Mouse (Mus musculus): ENCODE results near the gene Dtnb. TPM values are rescaled to one million over a fixed set of nuclear protein-coding genes. Genes with fewer than 3 reads are reported as not detected.

Dtnb gene
- polyA plus RNA-seq, 1 experiment from 2014 or later = 110 TPM

DNA sequence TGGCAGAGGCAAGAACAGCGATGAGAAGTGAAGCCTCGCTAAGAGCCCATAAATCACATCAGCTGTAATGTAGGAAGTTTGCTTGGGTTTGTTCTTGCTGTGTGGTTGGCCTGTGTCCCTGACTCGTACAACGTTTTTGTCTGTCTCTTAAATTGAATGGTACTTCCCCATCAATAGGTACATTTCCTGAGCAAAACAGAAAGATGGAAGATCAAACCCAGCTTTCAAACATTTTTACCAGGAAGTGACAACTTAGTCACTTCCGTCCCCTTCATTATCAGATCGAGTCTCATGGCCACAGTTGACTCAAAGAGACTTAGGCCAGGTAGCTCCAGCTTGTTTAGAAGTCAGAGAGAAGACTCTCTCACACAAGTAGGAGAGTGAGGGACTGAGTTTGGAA is 183.3 kb downstream of the Dtnb start:
- POLR2A ChIA-PET = no interaction called here
- ATAC-seq = no peak
- no peak for DNase-seq (ENCODE audit: low read depth, low spot score)
- CTCF ChIA-PET = interaction anchor here (1.5 kb wide), 1 partner anchor 17 kb away, joined by 4 read pairs; no protein-coding TSS in a partner anchor
- no peak for TF ChIP-seq CTCF (IDR thresholded peaks at IDR 0.05)
- in situ Hi-C loops (cut with MboI; ENCODE audit: low pct_unique_long_range_greater_than_20kb) = no loop called here
- no peaks in the 10 kb centered on the region for H3K27me3 ChIP-seq

DNA sequence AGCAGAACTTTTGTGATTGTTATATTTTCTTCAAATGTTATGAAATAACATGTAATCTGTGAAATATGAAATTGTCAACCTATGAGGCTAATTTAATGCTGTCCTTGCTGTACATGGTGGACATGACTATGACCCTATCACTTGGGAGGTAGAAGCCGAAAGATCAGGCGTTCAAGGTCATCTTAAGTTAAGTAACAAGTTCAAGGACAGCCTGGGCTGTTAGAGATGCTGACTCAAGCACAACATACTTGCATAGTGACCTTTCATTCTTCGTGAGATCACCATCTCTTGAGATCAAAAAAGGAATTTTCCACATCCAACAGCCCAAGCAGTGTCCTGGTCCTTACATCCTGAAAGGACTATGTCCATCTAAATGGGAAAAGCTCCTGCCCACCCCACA is 184.0 kb downstream of the Dtnb start:
- ChIA-PET CTCF (interaction anchor here (1.5 kb wide), 2 partner anchors 18 to 36 kb away, joined by 4 read pairs; no protein-coding TSS in a partner anchor), POLR2A (no interaction called here)
- DNase-seq (ENCODE audit: low read depth, low spot score) (no peak), ATAC-seq (no peak)
- TF ChIP-seq CTCF (IDR thresholded peaks at IDR 0.05) = no peak
- H3K27me3 ChIP-seq = no peaks in the 10 kb centered on the region
- in situ Hi-C loops (cut with MboI; ENCODE audit: low pct_unique_long_range_greater_than_20kb) = no loop called here

DNA sequence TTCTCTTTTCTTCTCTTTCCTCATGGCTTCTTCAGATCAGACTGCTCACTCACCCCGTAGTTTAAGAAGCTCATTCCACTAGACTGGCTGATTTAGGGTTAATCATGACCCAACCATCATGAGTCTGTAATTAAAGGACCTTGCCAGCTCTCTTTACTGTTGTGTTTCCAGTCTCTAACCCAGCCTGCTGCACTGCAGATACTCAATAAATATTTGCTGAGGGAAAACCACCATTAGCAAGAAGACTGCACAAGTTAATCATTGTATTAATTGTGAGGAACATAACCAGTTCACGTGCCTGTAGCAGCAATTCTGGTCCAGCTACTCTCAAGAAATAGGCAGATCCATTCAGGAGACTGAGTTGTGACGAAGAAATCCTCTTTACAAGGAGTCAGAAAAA is 185.9 kb downstream of the Dtnb start:
- ATAC-seq = no peak
- CTCF ChIA-PET = no interaction called here
- H3K27me3 ChIP-seq = no peaks in the 10 kb centered on the region
- POLR2A ChIA-PET = interaction anchor here (0.7 kb wide), 1 partner anchor 21 kb away, joined by 5 read pairs; no protein-coding TSS in a partner anchor
- no peak for TF ChIP-seq CTCF (IDR thresholded peaks at IDR 0.05)
- DNase-seq (ENCODE audit: low read depth, low spot score) = no peak
- in situ Hi-C loops (cut with MboI; ENCODE audit: low pct_unique_long_range_greater_than_20kb) = no loop called here

DNA sequence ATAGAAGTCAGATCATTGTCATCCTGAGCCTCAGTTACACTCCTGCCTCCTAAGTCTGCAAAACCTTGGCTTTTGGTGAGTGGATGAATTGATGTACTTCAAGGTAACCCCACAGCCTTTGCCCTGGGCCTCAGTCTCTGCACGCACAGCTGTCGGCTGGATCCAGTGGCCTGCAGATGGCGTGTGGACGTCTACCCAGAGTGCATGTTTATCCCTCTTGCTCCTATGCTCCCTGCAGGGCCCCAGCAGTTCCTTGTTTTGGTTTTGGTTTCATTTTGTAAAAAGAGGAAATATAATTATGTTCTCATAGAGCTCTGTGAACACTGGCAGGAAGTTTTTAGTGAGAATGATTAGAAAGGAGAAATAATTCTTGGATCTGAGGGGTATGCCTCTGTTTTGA is 187.2 kb downstream of the Dtnb start:
- in situ Hi-C loops (cut with MboI; ENCODE audit: low pct_unique_long_range_greater_than_20kb) = no loop called here
- TF ChIP-seq CTCF (IDR thresholded peaks at IDR 0.05) = no peak
- no peak for DNase-seq (ENCODE audit: low read depth, low spot score)
- ChIA-PET POLR2A (no interaction called here), CTCF (interaction anchor here (0.8 to 1.6 kb wide), 6 partner anchors 9 to 38 kb away, joined by 3 to 6 read pairs (median 4); no protein-coding TSS in a partner anchor)
- no peaks in the 10 kb centered on the region for H3K27me3 ChIP-seq
- ATAC-seq = no peak

DNA sequence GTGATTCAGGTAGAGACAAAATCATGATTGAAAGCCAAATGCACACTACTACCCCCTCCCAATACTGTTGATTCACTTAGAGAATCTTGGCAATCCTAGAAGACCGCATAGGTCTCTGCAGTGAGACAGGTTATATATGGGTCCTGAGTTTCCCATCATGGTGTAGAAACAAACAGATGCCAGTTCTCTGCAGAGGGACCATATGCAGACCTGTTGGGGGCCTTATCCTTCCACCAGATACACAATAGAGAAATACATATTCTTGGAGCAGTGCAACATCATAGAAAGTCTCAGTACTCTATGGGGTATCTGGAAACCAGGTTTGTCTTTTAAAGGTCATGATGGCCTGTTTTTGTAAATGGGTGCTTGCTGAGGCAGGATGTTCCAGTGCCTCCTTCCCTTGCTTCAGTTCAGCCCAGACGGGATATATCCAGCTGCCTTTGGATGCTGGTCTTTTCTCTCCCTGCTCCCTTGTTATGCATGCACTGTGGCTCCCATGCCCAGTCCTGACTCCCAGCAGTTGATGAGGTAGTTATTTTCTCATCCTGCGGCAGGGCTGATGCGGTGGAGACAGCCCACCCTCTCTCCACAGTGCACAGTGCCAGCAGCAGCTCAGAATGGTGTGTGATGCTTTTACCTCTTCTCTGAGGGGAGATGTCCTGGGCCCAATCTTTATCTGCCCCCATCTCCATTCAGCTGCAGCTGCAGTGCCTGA is 188.9 kb downstream of the Dtnb start:
- DNase-seq (ENCODE audit: low read depth, low spot score) (no peak), ATAC-seq (no peak)
- in situ Hi-C loops (cut with MboI; ENCODE audit: low pct_unique_long_range_greater_than_20kb) = no loop called here
- no peak for TF ChIP-seq CTCF (IDR thresholded peaks at IDR 0.05)
- H3K27me3 ChIP-seq = no peaks in the 10 kb centered on the region
- POLR2A ChIA-PET = no interaction called here
- CTCF ChIA-PET = interaction anchor here (1.1 to 1.6 kb wide), 4 partner anchors 14 to 31 kb away, joined by 3 to 6 read pairs (median 4); no protein-coding TSS in a partner anchor

DNA sequence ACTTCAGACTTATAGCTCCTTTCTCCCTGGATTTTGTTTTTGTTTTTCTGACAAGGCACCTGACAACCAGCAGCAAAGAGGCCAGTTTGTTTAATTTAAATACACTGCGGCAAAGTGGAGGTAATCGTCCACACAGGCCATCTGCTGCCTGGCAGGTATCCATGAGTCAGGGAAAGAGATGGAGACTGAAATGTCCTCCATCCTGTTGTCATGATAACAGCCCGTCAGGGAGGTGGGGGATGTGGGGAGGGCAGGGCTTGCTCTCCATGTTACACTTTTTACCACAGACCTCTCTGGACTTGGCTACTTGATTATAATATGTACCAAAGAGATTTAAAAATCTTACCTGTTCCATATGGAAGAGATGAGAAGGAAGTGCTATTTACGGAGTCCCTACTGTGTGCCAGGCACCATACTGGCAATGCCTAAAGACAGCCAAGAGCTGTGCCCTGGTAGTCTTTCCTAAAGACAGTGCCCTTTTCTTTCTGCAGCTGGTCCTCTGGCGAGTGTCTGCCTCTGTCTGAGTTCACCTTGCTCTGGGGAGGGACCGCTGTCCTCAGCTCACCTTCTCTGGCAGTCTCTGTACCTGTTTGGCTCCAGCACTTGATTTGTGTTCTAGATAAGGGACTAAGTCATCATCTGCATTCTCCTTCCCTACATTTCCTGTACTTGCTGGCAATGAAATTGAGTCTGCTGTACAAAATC is 189.6 kb downstream of the Dtnb start:
- TF ChIP-seq CTCF (IDR thresholded peaks at IDR 0.05) = no peak
- ATAC-seq (no peak), DNase-seq (ENCODE audit: low read depth, low spot score) (no peak)
- ChIA-PET CTCF (interaction anchor here (1.1 to 1.5 kb wide), 2 partner anchors 13 to 20 kb away, joined by 3 to 4 read pairs; no protein-coding TSS in a partner anchor), POLR2A (no interaction called here)
- in situ Hi-C loops (cut with MboI; ENCODE audit: low pct_unique_long_range_greater_than_20kb) = no loop called here
- H3K27me3 ChIP-seq = no peaks in the 10 kb centered on the region

DNA sequence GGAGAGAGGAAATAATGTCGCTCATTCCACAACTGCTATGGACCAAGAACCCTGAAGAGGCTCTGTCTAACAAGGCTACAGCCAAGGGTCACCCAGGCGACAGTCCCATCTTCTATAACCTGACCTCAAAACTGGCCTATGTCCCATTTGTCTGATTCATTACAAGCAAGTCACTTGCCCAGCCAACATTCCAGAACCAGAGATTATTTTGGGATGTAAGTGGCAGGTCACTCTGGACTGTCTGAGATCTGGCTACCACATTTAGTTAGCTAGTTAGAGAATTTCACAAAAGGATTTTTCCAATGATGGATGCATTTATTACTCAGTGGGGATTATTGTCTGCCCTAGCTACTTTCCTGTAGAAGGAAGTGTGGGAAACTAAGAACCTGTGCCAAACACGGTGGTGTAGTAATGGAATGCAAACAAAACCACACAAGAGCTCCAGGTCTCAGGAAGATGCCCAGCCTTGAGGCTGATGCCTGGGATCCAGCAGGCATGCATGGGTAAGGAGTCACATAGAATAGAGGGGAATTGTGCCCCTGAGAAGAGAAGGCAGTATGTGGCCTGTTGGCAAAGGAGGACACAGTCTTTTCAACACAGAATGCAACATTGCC is 192.1 kb downstream of the Dtnb start:
- ATAC-seq (peak; percentile 79), DNase-seq (ENCODE audit: low read depth, low spot score) (peak; percentile 92)
- POLR2A ChIA-PET = interaction anchor here (1.1 kb wide), 1 partner anchor 17 kb away, joined by 4 read pairs; no protein-coding TSS in a partner anchor
- in situ Hi-C loops (cut with MboI; ENCODE audit: low pct_unique_long_range_greater_than_20kb) = no loop called here
- no peaks in the 10 kb centered on the region for H3K27me3 ChIP-seq
- CTCF ChIA-PET = interaction anchor here (1.1 to 1.2 kb wide), 2 partner anchors 18 to 27 kb away, joined by 3 to 4 read pairs; no protein-coding TSS in a partner anchor
- no peak for TF ChIP-seq CTCF (IDR thresholded peaks at IDR 0.05)

DNA sequence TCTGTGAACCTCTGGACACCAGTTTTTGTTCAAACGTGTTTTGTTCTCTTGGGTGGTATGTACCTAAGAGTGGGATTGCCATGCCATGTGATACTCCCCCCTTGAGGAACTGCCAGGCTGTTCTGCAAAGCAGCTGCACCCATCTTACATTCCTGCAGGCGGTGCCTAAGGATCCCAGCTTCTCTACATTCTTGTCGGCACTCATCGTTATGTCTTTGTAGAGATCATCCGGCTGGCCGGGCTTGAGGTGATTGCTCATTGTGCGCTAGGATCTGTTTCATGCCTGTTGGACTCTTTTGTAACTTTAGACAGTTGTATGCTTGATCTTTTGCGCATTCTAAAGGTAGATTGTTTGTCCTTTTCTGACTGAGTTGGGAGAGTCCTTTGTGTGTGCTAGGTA is 195.2 kb downstream of the Dtnb start:
- in situ Hi-C loops (cut with MboI; ENCODE audit: low pct_unique_long_range_greater_than_20kb) = no loop called here
- CTCF ChIA-PET = no interaction called here
- POLR2A ChIA-PET = interaction anchor here (0.6 kb wide), 1 partner anchor 145 kb away, joined by 3 read pairs; no protein-coding TSS in a partner anchor
- no peak for ATAC-seq
- no peak for DNase-seq (ENCODE audit: low read depth, low spot score)
- no peaks in the 10 kb centered on the region for H3K27me3 ChIP-seq
- TF ChIP-seq CTCF (IDR thresholded peaks at IDR 0.05) = no peak

DNA sequence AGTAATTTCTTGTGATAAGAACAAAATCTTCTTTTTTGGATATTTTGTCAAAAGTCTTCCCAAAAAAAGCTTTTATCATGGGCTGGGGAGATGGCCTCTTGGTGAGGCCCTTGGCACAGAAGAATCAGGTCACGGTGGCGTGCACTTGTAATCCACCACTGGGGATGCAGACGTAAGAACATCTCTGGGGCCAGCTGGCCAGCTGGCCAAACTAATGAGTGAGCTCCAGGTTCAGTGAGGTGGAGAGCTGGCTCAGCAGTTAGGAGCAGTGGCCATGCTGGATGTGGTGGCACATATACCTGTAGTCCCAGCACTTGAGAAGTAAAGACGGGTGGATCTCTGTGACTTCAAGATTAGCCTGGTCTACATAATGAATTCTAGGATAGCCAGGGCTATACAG is 196.2 kb downstream of the Dtnb start:
- TF ChIP-seq CTCF (IDR thresholded peaks at IDR 0.05) = no peak
- POLR2A ChIA-PET = no interaction called here
- DNase-seq (ENCODE audit: low read depth, low spot score) (no peak), ATAC-seq (no peak)
- CTCF ChIA-PET = interaction anchor here (0.8 kb wide), 1 partner anchor 10 kb away, joined by 4 read pairs; no protein-coding TSS in a partner anchor
- no peaks in the 10 kb centered on the region for H3K27me3 ChIP-seq
- in situ Hi-C loops (cut with MboI; ENCODE audit: low pct_unique_long_range_greater_than_20kb) = no loop called here

DNA sequence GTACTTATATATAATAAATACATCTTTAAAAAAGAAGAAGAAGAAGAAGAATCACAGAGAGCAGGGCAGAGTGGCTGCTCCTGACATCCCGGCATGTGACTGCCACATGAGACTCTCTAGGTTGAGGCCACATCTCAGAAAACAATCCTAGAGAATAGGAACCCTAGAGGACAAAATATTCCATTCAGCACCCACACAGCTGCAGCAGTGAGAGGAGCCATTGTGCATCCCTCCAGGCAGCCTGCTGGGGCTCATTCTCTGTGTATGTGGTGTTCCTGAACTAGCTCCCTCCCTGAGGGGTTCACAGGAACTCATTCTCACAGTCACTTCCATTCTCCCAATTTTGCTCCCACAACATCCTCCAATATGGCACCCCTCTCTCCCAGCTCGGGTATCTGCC is 198.4 kb downstream of the Dtnb start:
- in situ Hi-C loops (cut with MboI; ENCODE audit: low pct_unique_long_range_greater_than_20kb) = no loop called here
- ChIA-PET CTCF (interaction anchor here (1.0 to 1.8 kb wide), 2 partner anchors 11 to 21 kb away, joined by 3 to 5 read pairs; no protein-coding TSS in a partner anchor), POLR2A (no interaction called here)
- DNase-seq (ENCODE audit: low read depth, low spot score) (no peak), ATAC-seq (no peak)
- TF ChIP-seq CTCF (IDR thresholded peaks at IDR 0.05) = no peak
- no peaks in the 10 kb centered on the region for H3K27me3 ChIP-seq

Data from Patski (cell line).